Mouse (Mus musculus) kidney, adult 2 months (tissue): ENCODE results near the gene Hip1.

ENCODE experiments used
- CTCF ChIP-seq: fragments of 200-500 bp; conservative IDR thresholded peaks from 2 replicates; pipeline ENCODE4 v1.5.1; 2011; ENCODE audit warnings: low read depth, mild to moderate bottlenecking, control low read depth, low read length, moderate library complexity, mixed read lengths; ENCODE audit not compliant: insufficient read depth, insufficient read length
- POLR2A ChIP-seq: fragments of 200-500 bp; IDR thresholded peaks from one replicate; pipeline ENCODE4 v1.6.1; 2011; ENCODE audit warnings: low read depth, low read length, control low read depth

- TF ChIP-seq CTCF, result no peak
- TF ChIP-seq POLR2A, result no peak
These were observed 81.5 kb downstream of the Hip1 start for GRCm38 (mm10) chr5:135463380-135463779.
